Mouse (Mus musculus): ENCODE data around the gene Iah1. TPM values are rescaled to one million over a fixed set of nuclear protein-coding genes. Genes with fewer than 3 reads are reported as not detected.

The Iah1 gene
- polyA plus RNA-seq, 1 experiment from 2014 or later, result 48.5 TPM

GRCm38 (mm10) chr12:21322296-21322695 lies 6.1 kb downstream of the Iah1 start:
- no peaks in the 10 kb centered on the region for H3K4me1 ChIP-seq
- no peaks in the 10 kb centered on the region for H3K27me3 ChIP-seq (replicated peaks)
- no peak overlapping the region for H3K4me3 ChIP-seq (replicated peaks)
- H3K27ac ChIP-seq, result no peak overlapping the region
- H3K9ac ChIP-seq, result no peak overlapping the region
- H3K4me2 ChIP-seq, result no peak overlapping the region
- H3K9me3 ChIP-seq, result no peaks in the 10 kb centered on the region
- ATAC-seq (ENCODE audit: insufficient read depth, low FRiP score, low read depth), result no peak
- WGBS, result 83% methylated on average over 4 of the region's 4 CpGs
- peaks cover 13% of the 10 kb centered on the region for H3K36me3 ChIP-seq

- Histone ChIP-seq H3K4me3 (replicated peaks) (no peak overlapping the region), H3K4me2 (no peak overlapping the region), H3K27ac (no peak overlapping the region), H3K36me3 (peaks cover 13% of the 10 kb centered on the region), H3K9ac (no peak overlapping the region), H3K27me3 (replicated peaks) (no peaks in the 10 kb centered on the region), H3K4me1 (no peaks in the 10 kb centered on the region), H3K9me3 (no peaks in the 10 kb centered on the region)
- no peak for ATAC-seq (ENCODE audit: insufficient read depth, low FRiP score, low read depth)
- WGBS, result 86% methylated on average over 9 of the region's 9 CpGs
These were observed 6.7 kb downstream of the Iah1 start for GRCm38 (mm10) chr12:21322856-21323255.

GRCm38 (mm10) chr12:21324101-21324500 lies 7.9 kb downstream of the Iah1 start:
- no peaks in the 10 kb centered on the region for H3K4me1 ChIP-seq
- H3K36me3 ChIP-seq, result peaks cover 18% of the 10 kb centered on the region
- no peaks in the 10 kb centered on the region for H3K27me3 ChIP-seq (replicated peaks)
- no peak overlapping the region for H3K9ac ChIP-seq
- ATAC-seq (ENCODE audit: insufficient read depth, low FRiP score, low read depth), result no peak; the same call in 1 of the 2 replicates
- H3K4me2 ChIP-seq, result no peak overlapping the region
- no peaks in the 10 kb centered on the region for H3K9me3 ChIP-seq
- WGBS, result 75% methylated on average over 5 of the region's 5 CpGs
- H3K27ac ChIP-seq, result no peak overlapping the region
- H3K4me3 ChIP-seq (replicated peaks), result no peak overlapping the region

- WGBS, result 89% methylated on average over 8 of the region's 8 CpGs
- peaks cover 14% of the 10 kb centered on the region for H3K36me3 ChIP-seq
- ATAC-seq (ENCODE audit: insufficient read depth, low FRiP score, low read depth), result no peak
These were observed 9.1 kb downstream of the Iah1 start for GRCm38 (mm10) chr12:21325266-21325665.

GRCm38 (mm10) chr12:21326325-21326724 lies 10.1 kb downstream of the Iah1 start:
- no peak for ATAC-seq (ENCODE audit: insufficient read depth, low FRiP score, low read depth)
- no peaks in the 10 kb centered on the region for H3K27me3 ChIP-seq (replicated peaks)
- no peak overlapping the region for H3K4me2 ChIP-seq
- H3K36me3 ChIP-seq, result peaks cover 21% of the 10 kb centered on the region
- WGBS, result 94% methylated on average over 3 of the region's 3 CpGs
- H3K9ac ChIP-seq, result no peak overlapping the region
- H3K9me3 ChIP-seq, result no peaks in the 10 kb centered on the region
- H3K4me3 ChIP-seq (replicated peaks), result no peak overlapping the region
- H3K4me1 ChIP-seq, result no peaks in the 10 kb centered on the region
- H3K27ac ChIP-seq, result no peak overlapping the region

More at GRCm38 (mm10) chr12:21325266-21325665, 9.1 kb downstream of the Iah1 start:
- Histone ChIP-seq H3K4me3 (replicated peaks) (no peak overlapping the region), H3K27me3 (replicated peaks) (no peaks in the 10 kb centered on the region), H3K4me1 (no peaks in the 10 kb centered on the region), H3K9ac (no peak overlapping the region), H3K9me3 (no peaks in the 10 kb centered on the region), H3K4me2 (no peak overlapping the region), H3K27ac (no peak overlapping the region)

- no peak overlapping the region for H3K4me2 ChIP-seq
- no peaks in the 10 kb centered on the region for H3K4me1 ChIP-seq
- H3K36me3 ChIP-seq, result peaks cover 32% of the 10 kb centered on the region
- no peak overlapping the region for H3K9ac ChIP-seq
- H3K27ac ChIP-seq, result no peak overlapping the region
- H3K4me3 ChIP-seq (replicated peaks), result no peak overlapping the region
- 86% methylated on average over 9 of the region's 9 CpGs for WGBS
- ATAC-seq (ENCODE audit: insufficient read depth, low FRiP score, low read depth), result no peak
- no peaks in the 10 kb centered on the region for H3K9me3 ChIP-seq
- H3K27me3 ChIP-seq (replicated peaks), result no peaks in the 10 kb centered on the region
These were observed 13.6 kb downstream of the Iah1 start for GRCm38 (mm10) chr12:21329661-21330400.

GRCm38 (mm10) chr12:21330961-21331576 lies 14.9 kb downstream of the Iah1 start:
- 80% methylated on average over 10 of the region's 10 CpGs for WGBS
- H3K9ac ChIP-seq, result no peak overlapping the region
- no peak overlapping the region for H3K4me2 ChIP-seq
- H3K4me3 ChIP-seq (replicated peaks), result no peak overlapping the region
- H3K4me1 ChIP-seq, result no peaks in the 10 kb centered on the region
- no peaks in the 10 kb centered on the region for H3K27me3 ChIP-seq (replicated peaks)
- no peaks in the 10 kb centered on the region for H3K9me3 ChIP-seq
- no peak for ATAC-seq (ENCODE audit: insufficient read depth, low FRiP score, low read depth)
- peaks cover 31% of the 10 kb centered on the region for H3K36me3 ChIP-seq
- no peak overlapping the region for H3K27ac ChIP-seq

- Histone ChIP-seq H3K4me2 (no peak overlapping the region), H3K27ac (no peak overlapping the region), H3K4me3 (replicated peaks) (no peak overlapping the region), H3K27me3 (replicated peaks) (no peaks in the 10 kb centered on the region), H3K36me3 (peaks cover 31% of the 10 kb centered on the region), H3K9me3 (no peaks in the 10 kb centered on the region), H3K4me1 (no peaks in the 10 kb centered on the region), H3K9ac (no peak overlapping the region)
- 83% methylated on average over 6 of the region's 6 CpGs for WGBS
- no peak for ATAC-seq (ENCODE audit: insufficient read depth, low FRiP score, low read depth)
These were observed 15.5 kb downstream of the Iah1 start for GRCm38 (mm10) chr12:21331711-21332110.

- Histone ChIP-seq H3K4me2 (no peak overlapping the region), H3K27me3 (replicated peaks) (no peaks in the 10 kb centered on the region), H3K36me3 (peaks cover 31% of the 10 kb centered on the region), H3K27ac (no peak overlapping the region), H3K9me3 (no peaks in the 10 kb centered on the region), H3K4me3 (replicated peaks) (no peak overlapping the region), H3K4me1 (no peaks in the 10 kb centered on the region), H3K9ac (no peak overlapping the region)
- ATAC-seq (ENCODE audit: insufficient read depth, low FRiP score, low read depth), result no peak
- 85% methylated on average over 7 of the region's 7 CpGs for WGBS
These were observed 16.8 kb downstream of the Iah1 start for GRCm38 (mm10) chr12:21333021-21333420.

- Histone ChIP-seq H3K9ac (no peak overlapping the region), H3K9me3 (no peaks in the 10 kb centered on the region), H3K36me3 (peaks cover 29% of the 10 kb centered on the region), H3K4me2 (no peak overlapping the region), H3K4me1 (no peaks in the 10 kb centered on the region), H3K27ac (no peak overlapping the region), H3K27me3 (replicated peaks) (no peaks in the 10 kb centered on the region), H3K4me3 (replicated peaks) (no peak overlapping the region)
- no peak for ATAC-seq (ENCODE audit: insufficient read depth, low FRiP score, low read depth)
- WGBS, result 80% methylated on average over 5 of the region's 5 CpGs
These were observed 17.6 kb downstream of the Iah1 start for GRCm38 (mm10) chr12:21333766-21334165.

- H3K27ac ChIP-seq, result no peak overlapping the region
- no peak for ATAC-seq (ENCODE audit: insufficient read depth, low FRiP score, low read depth)
- H3K4me1 ChIP-seq, result no peaks in the 10 kb centered on the region
- H3K27me3 ChIP-seq (replicated peaks), result no peaks in the 10 kb centered on the region
- peaks cover 34% of the 10 kb centered on the region for H3K36me3 ChIP-seq
- no peak overlapping the region for H3K9ac ChIP-seq
- no peak overlapping the region for H3K4me2 ChIP-seq
- H3K9me3 ChIP-seq, result no peaks in the 10 kb centered on the region
- no peak overlapping the region for H3K4me3 ChIP-seq (replicated peaks)
- WGBS, result 82% methylated on average over 7 of the region's 7 CpGs
These were observed 19.7 kb downstream of the Iah1 start for GRCm38 (mm10) chr12:21335869-21336268.

GRCm38 (mm10) chr12:21337171-21337570 lies 21.0 kb downstream of the Iah1 start:
- WGBS, result 92% methylated on average over 5 of the region's 5 CpGs
- Histone ChIP-seq H3K27ac (no peak overlapping the region), H3K36me3 (peaks cover 25% of the 10 kb centered on the region), H3K9me3 (no peaks in the 10 kb centered on the region), H3K4me3 (replicated peaks) (no peak overlapping the region), H3K4me2 (no peak overlapping the region), H3K9ac (no peak overlapping the region), H3K4me1 (no peaks in the 10 kb centered on the region), H3K27me3 (replicated peaks) (no peaks in the 10 kb centered on the region)
- no peak for ATAC-seq (ENCODE audit: insufficient read depth, low FRiP score, low read depth)

Data from stomach, embryonic 15.5 days (tissue).